16 mouse cellular contexts compared by ENCODE assay signal in genomic region chr15:85241856-85242255, GRCm38 (mm10). TPM values are rescaled to one million over a fixed set of nuclear protein-coding genes. Genes with fewer than 3 reads are reported as not detected.
"Had no signal": no experiment of that assay in that cellular context is flagged by ENCODE, and none has a peak within 500 bp of the region (broad histone marks: within the 10 kb centered on the region; RNA-seq: fewer than 3 reads in every experiment).

No protein-coding gene starts in this region.

- H3K9me3 ChIP-seq: neural tube, embryonic 13.5 days; neural tube, embryonic 15.5 days; stomach, embryonic 15.5 days had no signal

- H3K4me3 ChIP-seq: neural tube, embryonic 13.5 days; neural tube, embryonic 15.5 days; stomach, embryonic 15.5 days had no signal

- H3K4me1 ChIP-seq: neural tube, embryonic 13.5 days; neural tube, embryonic 15.5 days; stomach, embryonic 15.5 days had no signal

- DNase-seq: retina, postnatal 1 day; right cerebral cortex, adult 18-20 months; right cerebral cortex, postnatal 14 days; right cerebral cortex, postnatal 25 days; right cerebral cortex, postnatal 4 days; spleen, adult 18-20 months; thymus, adult 18-20 months; thymus, adult 2 months; thymus, postnatal 14 days; thymus, postnatal 25 days; thymus, postnatal 36 days; thymus, postnatal 4 days had no signal

- H3K27me3 ChIP-seq: neural tube, embryonic 13.5 days; neural tube, embryonic 15.5 days; stomach, embryonic 15.5 days had no signal

RNA-seq across cellular contexts. Expression of gene Fbln1, which starts 36.1 kb away (rescaled TPM):
- total RNA-seq: neutrophil, adult 5-6 weeks had no signal
